Mouse (Mus musculus): Measurements from ENCODE around the gene Hnrnpdl. TPM values are rescaled to one million over a fixed set of nuclear protein-coding genes. Genes with fewer than 3 reads are reported as not detected.

Hnrnpdl gene
- 10 to 100 TPM in 1 of 2 experiments, 1 to 10 TPM in 1; 7.6 to 40.2 TPM for polyA plus RNA-seq (2012; fragmentation: generic; extraction: Trizol)

GRCm38 (mm10) chr5:100039602-100040142, at the start of gene Hnrnpdl, which contains the start of gene Enoph1:
Gene Hnrnpdl (minus strand): TSS chr5:100039664.
Gene Enoph1 (plus strand): TSS chr5:100039985.

Other genes with a start within 250 kb of the Hnrnpdl start
- not detected for gene Vamp9, start 133.4 kb downstream of the Hnrnpdl start, polyA plus RNA-seq (2012; fragmentation: generic; extraction: Trizol)
- gene Hnrnpd, start 60.7 kb downstream of the Hnrnpdl start, polyA plus RNA-seq (2012; fragmentation: generic; extraction: Trizol), result 10 to 100 TPM; 38.7 to 90.0 TPM
- 10 to 100 TPM in 1 of 2 experiments, 1 to 10 TPM in 1; 7.9 to 12.0 TPM for gene 4930524J08Rik, start 60.6 kb downstream of the Hnrnpdl start, polyA plus RNA-seq (2012; fragmentation: generic; extraction: Trizol)
- gene Enoph1, start 321 bp upstream of the Hnrnpdl start, polyA plus RNA-seq (2012; fragmentation: generic; extraction: Trizol), result 10 to 100 TPM; 10.7 to 11.7 TPM
- not detected for gene Tmem150c, start 120.1 kb upstream of the Hnrnpdl start, polyA plus RNA-seq (2012; fragmentation: generic; extraction: Trizol)